ENCODE assay signal across 13 mouse cellular contexts in genomic region chr9:59672195-59672894, GRCm38 (mm10). TPM values are rescaled to one million over a fixed set of nuclear protein-coding genes. Genes with fewer than 3 reads are reported as not detected.
DNase-seq lines count a peak whose midpoint lies in the region; ATAC-seq and TF ChIP-seq lines count a peak whose summit lies in the region.
"Had no signal": no experiment of that assay in that cellular context is flagged by ENCODE, and none has a peak within 500 bp of the region (broad histone marks: within the 10 kb centered on the region; RNA-seq: fewer than 3 reads in every experiment).

No protein-coding gene starts in this region.

- intact Hi-C loops in heart, postnatal 25 days (cut with DNase I) = no loop called here

- H3K27me3 ChIP-seq in heart, embryonic 15.5 days = no peaks in the 10 kb centered on the region
- H3K27me3 ChIP-seq in thymus, adult 2 months (ENCODE audit: control insufficient read depth, insufficient read depth, low read length) = no peaks in the 10 kb centered on the region
- H3K27me3 ChIP-seq in intestine, postnatal 0 days (replicated peaks; ENCODE audit: control insufficient read depth, insufficient read depth, low read length) = no peaks in the 10 kb centered on the region
- H3K27me3 ChIP-seq: forebrain, embryonic 13.5 days; midbrain, embryonic 13.5 days; neural tube, embryonic 15.5 days had no signal

- peaks cover 41% of the 10 kb centered on the region for H3K4me1 ChIP-seq in heart, embryonic 15.5 days (replicated peaks)
- H3K4me1 ChIP-seq in thymus, adult 2 months (replicated peaks; ENCODE audit: control insufficient read depth, insufficient read depth, low read length) = no peaks in the 10 kb centered on the region
- H3K4me1 ChIP-seq in intestine, postnatal 0 days (replicated peaks; ENCODE audit: control insufficient read depth, insufficient read depth, low read length) = no peaks in the 10 kb centered on the region
- H3K4me1 ChIP-seq: forebrain, embryonic 13.5 days; midbrain, embryonic 13.5 days had no signal

- H3K9ac ChIP-seq in heart, embryonic 15.5 days = no peak overlapping the region
- H3K9ac ChIP-seq in intestine, postnatal 0 days (ENCODE audit: low read depth, low read length) = no peak overlapping the region
- H3K9ac ChIP-seq: forebrain, embryonic 13.5 days; midbrain, embryonic 13.5 days; neural tube, embryonic 15.5 days had no signal

- DNase-seq in heart, adult 11 months = peak; percentile 98
- no peak for DNase-seq in heart, postnatal 25 days (ENCODE audit: low spot score)
- peak; percentile 86 for DNase-seq in gastrocnemius, adult 18-20 months (ENCODE audit: low spot score)
- no peak for DNase-seq in embryo, embryonic 10.5 days (ENCODE audit: low spot score)
- no peak for DNase-seq in thymus, adult 2 months

- peak overlapping the region; percentile 67 for H3K27ac ChIP-seq in heart, embryonic 15.5 days
- no peak overlapping the region for H3K27ac ChIP-seq in thymus, adult 2 months (ENCODE audit: control insufficient read depth, insufficient read depth, low read length)
- no peak overlapping the region for H3K27ac ChIP-seq in intestine, postnatal 0 days (ENCODE audit: low read depth, low read length)
- H3K27ac ChIP-seq: forebrain, embryonic 13.5 days; midbrain, embryonic 13.5 days; neural tube, embryonic 15.5 days had no signal

- no peak for TF ChIP-seq POLR2A in thymus, adult 2 months (IDR thresholded peaks at IDR 0.05; ENCODE audit: control insufficient read depth, extremely low read depth, insufficient read depth, low read length, poor library complexity)

- peaks cover 99% of the 10 kb centered on the region for H3K36me3 ChIP-seq in heart, embryonic 15.5 days
- peaks cover 92% of the 10 kb centered on the region for H3K36me3 ChIP-seq in thymus, adult 2 months (ENCODE audit: control insufficient read depth, insufficient read depth, low read length)
- H3K36me3 ChIP-seq in intestine, postnatal 0 days (ENCODE audit: control insufficient read depth, insufficient read depth) = peaks cover 85% of the 10 kb centered on the region

- H3K4me3 ChIP-seq in heart, embryonic 15.5 days = no peak overlapping the region
- H3K4me3 ChIP-seq in thymus, adult 2 months (ENCODE audit: control insufficient read depth, insufficient read depth, low read length) = no peak overlapping the region
- no peak overlapping the region for H3K4me3 ChIP-seq in intestine, postnatal 0 days (ENCODE audit: low read depth, low read length)
- H3K4me3 ChIP-seq: forebrain, embryonic 13.5 days; midbrain, embryonic 13.5 days; neural tube, embryonic 15.5 days had no signal

- TF ChIP-seq CTCF in thymus, adult 2 months (IDR thresholded peaks at IDR 0.05; ENCODE audit: borderline replicate concordance, control insufficient read depth, extremely low read depth, insufficient read depth, low read length, poor library complexity) = no peak
- no peak for TF ChIP-seq CTCF in intestine, postnatal 0 days (IDR thresholded peaks at IDR 0.05; ENCODE audit: low read depth)

- no peaks in the 10 kb centered on the region for H3K9me3 ChIP-seq in heart, embryonic 15.5 days (replicated peaks)
- no peaks in the 10 kb centered on the region for H3K9me3 ChIP-seq in intestine, postnatal 0 days (ENCODE audit: control insufficient read depth)
- H3K9me3 ChIP-seq: forebrain, embryonic 13.5 days; midbrain, embryonic 13.5 days; neural tube, embryonic 15.5 days had no signal

- no peak overlapping the region for H3K4me2 ChIP-seq in heart, embryonic 15.5 days
- H3K4me2 ChIP-seq in intestine, postnatal 0 days (replicated peaks; ENCODE audit: low read depth) = no peak overlapping the region
- H3K4me2 ChIP-seq: forebrain, embryonic 13.5 days; midbrain, embryonic 13.5 days; neural tube, embryonic 15.5 days had no signal

- WGBS in heart, embryonic 15.5 days = 65% methylated on average over 12 of the region's 12 CpGs
- WGBS in thymus, adult 2 months = 97% methylated on average over 12 of the region's 12 CpGs
- 91% methylated on average over 12 of the region's 12 CpGs for WGBS in intestine, postnatal 0 days

- 0 out of 2 replicates have a peak, but pooled peaks have one; percentile 33 for ATAC-seq in heart, embryonic 15.5 days (replicated peaks; ENCODE audit: insufficient number of reproducible peaks, insufficient read depth, low FRiP score, low read depth)
- peak; percentile 89 for ATAC-seq in megakaryocyte-erythroid progenitor cell, adult 5-6 weeks (replicated peaks; ENCODE audit: low FRiP score, low TSS enrichment, poor library complexity, severe bottlenecking)
- no peak for ATAC-seq in intestine, postnatal 0 days
- ATAC-seq: CD4-positive, CD25-positive, alpha-beta regulatory T cell, adult 4 months; forebrain, embryonic 13.5 days; midbrain, embryonic 13.5 days had no signal

RNA-seq across cellular contexts. Expression of gene Gramd2, which starts 7.6 kb away (rescaled TPM):
- not detected for total RNA-seq in heart, postnatal 25 days (2021)
- total RNA-seq in gastrocnemius, adult 18-20 months (2021) = under 1 TPM in 1 of 2 experiments, not detected in 1; 0.07 TPM
- 0.31 and 0.65 TPM in 2 replicates for polyA plus RNA-seq in heart, embryonic 15.5 days (2015; fragmentation: Nextera tagmentation; extraction: Ambion mirVana)
- not detected in 2 replicates for total RNA-seq in megakaryocyte-erythroid progenitor cell, adult 5-6 weeks (2014; fragmentation: Nextera tagmentation)
- total RNA-seq in megakaryocyte-erythroid progenitor cell, adult 5-6 weeks (2017) = not detected in 2 replicates
- polyA plus RNA-seq in thymus, adult 2 months (2012; rRNA removed) = 0.69 and 1.00 TPM in 2 replicates
- 0.37 and 0.39 TPM in 2 replicates for polyA plus RNA-seq in intestine, postnatal 0 days (2015; fragmentation: Nextera tagmentation; extraction: Ambion mirVana)
- total RNA-seq: liver, adult 2 months had no signal
- polyA plus RNA-seq: CD4-positive, CD25-positive, alpha-beta regulatory T cell, adult 4 months had no signal

RNA-seq across cellular contexts. Expression of gene Pkm, which starts 16.2 kb away (rescaled TPM):
- total RNA-seq in heart, postnatal 25 days (2021) = 1,000 to 10,000 TPM; 1,181 to 1,232 TPM
- 1,000 to 10,000 TPM; 2,790 to 2,981 TPM for total RNA-seq in gastrocnemius, adult 18-20 months (2021)
- polyA plus RNA-seq in heart, embryonic 15.5 days (2015; fragmentation: Nextera tagmentation; extraction: Ambion mirVana) = 1,637 and 1,814 TPM in 2 replicates
- total RNA-seq in megakaryocyte-erythroid progenitor cell, adult 5-6 weeks (2014; fragmentation: Nextera tagmentation) = 7.4 and 27.8 TPM in 2 replicates
- 29.6 and 62.7 TPM in 2 replicates for total RNA-seq in megakaryocyte-erythroid progenitor cell, adult 5-6 weeks (2017)
- 916 and 1,063 TPM in 2 replicates for polyA plus RNA-seq in thymus, adult 2 months (2012; rRNA removed)
- 271 and 302 TPM in 2 replicates for polyA plus RNA-seq in intestine, postnatal 0 days (2015; fragmentation: Nextera tagmentation; extraction: Ambion mirVana)

RNA-seq across cellular contexts. Expression of gene Parp6, which starts 55.3 kb away (rescaled TPM):
- 10 to 100 TPM; 17.9 to 20.2 TPM for total RNA-seq in heart, postnatal 25 days (2021)
- total RNA-seq in gastrocnemius, adult 18-20 months (2021) = 10 to 100 TPM; 24.2 to 24.7 TPM
- 14.0 and 24.3 TPM in 2 replicates for polyA plus RNA-seq in heart, embryonic 15.5 days (2015; fragmentation: Nextera tagmentation; extraction: Ambion mirVana)
- 27.1 and 39.6 TPM in 2 replicates for total RNA-seq in megakaryocyte-erythroid progenitor cell, adult 5-6 weeks (2014; fragmentation: Nextera tagmentation)
- total RNA-seq in megakaryocyte-erythroid progenitor cell, adult 5-6 weeks (2017) = 19.8 and 34.7 TPM in 2 replicates
- 45.3 and 62.9 TPM in 2 replicates for polyA plus RNA-seq in thymus, adult 2 months (2012; rRNA removed)
- polyA plus RNA-seq in intestine, postnatal 0 days (2015; fragmentation: Nextera tagmentation; extraction: Ambion mirVana) = 12.0 and 14.3 TPM in 2 replicates

Comparison
In these comparisons a context has a peak if more than half of its experiments do, and no peak if none do; other contexts are left out.
1. DNase-seq: peak in heart, adult 11 months (single experiment) and gastrocnemius, adult 18-20 months (single experiment); none in heart, postnatal 25 days (single experiment), embryo, embryonic 10.5 days (single experiment) and thymus, adult 2 months (single experiment).
2. RNA of gene Pkm, which starts 16.2 kb away (total RNA-seq): 2,790 to 2,981 TPM in gastrocnemius, adult 18-20 months and 1,181 to 1,232 TPM in heart, postnatal 25 days; 7.4 to 62.7 TPM in megakaryocyte-erythroid progenitor cell, adult 5-6 weeks; every median in the first group is over 10 times any median in the second.